Mouse (Mus musculus): Measurements from ENCODE around the gene Zfp668.
"Not testable (repeated sequence)": the region's sequence is repeated elsewhere in the genome, so short reads cannot be mapped to it uniquely, and the experiment has no call there.

The Zfp668 gene

DNA sequence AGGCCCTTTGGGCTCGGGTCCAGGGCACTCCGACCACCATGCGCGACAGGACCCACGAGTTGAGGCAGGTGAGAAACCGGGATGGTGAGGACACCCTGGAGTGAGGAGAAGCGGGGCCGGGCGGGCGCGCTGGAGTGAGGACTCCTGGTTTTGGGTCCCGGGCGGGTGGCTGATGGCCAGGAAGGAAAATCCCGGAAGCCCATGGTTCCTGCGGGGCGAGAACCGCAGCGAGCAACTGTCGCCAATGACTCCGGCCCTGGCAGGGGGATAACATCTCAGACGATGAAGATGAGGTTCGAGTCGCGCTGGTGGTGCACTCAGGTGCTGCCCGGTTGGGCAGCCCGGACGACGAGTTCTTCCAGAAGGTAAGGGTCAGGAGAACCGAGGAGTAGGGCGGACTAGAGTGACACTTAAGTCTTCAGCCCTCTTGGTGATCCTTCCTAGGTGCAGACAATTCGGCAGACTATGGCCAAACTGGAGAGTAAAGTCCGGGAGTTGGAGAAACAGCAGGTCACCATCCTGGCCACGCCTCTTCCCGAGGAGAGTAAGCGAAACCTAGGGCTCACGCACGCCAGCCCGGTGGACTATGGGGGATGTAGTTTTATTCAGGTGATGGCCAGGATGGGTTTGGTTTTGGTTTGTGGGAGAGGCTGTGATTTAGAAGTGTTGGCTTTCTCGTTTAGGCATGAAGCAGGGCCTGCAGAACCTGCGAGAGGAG, 34.5 kb downstream of the Zfp668 start:
- in situ Hi-C loops (cut with MboI; ENCODE audit: low sequenced_read_pairs), result no loop called here

DNA sequence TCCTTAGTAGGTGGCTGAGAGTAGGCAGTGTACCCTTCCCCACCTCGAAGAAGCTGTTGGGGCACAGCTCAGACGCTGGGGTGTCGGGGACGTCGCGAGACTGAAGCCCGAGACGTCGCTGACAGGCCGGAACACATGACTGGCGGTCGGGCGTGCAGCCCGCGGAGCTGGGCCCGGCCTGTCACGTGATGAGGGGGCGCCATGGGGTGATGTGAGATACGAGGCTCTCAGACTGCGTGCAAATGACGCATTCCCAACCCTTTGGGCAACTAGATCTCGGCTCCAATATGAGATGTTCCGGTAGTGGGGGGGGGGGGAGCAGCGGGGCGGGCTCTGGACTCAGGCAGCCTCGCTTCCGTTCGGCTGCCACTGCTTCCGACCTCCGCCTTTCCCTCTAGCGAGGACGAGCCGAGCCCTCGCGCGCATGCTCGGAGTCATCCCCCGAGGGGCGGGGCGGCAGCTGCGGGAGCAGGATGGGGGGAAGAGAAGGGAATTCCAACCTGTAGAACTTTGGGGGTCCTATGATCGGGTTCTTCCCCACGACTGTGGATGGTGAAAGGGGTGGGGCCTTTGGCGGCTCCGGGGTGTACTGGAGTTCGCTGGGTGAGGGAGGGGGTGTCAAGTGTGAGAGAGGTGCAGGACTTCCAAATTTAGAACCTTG, 35.2 kb downstream of the Zfp668 start:
- in situ Hi-C loops (cut with MboI; ENCODE audit: low sequenced_read_pairs), result no loop called here

DNA sequence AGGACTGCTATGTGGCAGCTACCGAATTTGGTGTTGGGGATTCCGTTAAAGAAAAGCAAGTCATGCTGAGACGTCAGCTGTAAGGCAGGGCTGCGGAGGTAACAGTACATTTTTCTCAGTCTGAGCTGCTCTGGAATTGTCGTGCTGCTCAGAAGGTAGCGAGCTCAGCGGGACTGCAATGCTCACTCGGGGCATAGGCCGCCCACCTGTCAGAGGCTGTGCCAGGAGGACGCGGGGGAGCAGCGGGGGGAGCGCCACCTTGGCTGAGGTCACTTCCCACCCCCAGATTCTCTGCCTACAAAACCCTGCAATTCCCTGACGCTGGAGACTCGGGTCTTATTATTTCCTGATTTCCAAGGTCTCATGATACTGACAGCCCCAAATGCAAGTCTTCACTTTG, 35.7 kb downstream of the Zfp668 start:
- in situ Hi-C loops (cut with MboI; ENCODE audit: low sequenced_read_pairs), result no loop called here

DNA sequence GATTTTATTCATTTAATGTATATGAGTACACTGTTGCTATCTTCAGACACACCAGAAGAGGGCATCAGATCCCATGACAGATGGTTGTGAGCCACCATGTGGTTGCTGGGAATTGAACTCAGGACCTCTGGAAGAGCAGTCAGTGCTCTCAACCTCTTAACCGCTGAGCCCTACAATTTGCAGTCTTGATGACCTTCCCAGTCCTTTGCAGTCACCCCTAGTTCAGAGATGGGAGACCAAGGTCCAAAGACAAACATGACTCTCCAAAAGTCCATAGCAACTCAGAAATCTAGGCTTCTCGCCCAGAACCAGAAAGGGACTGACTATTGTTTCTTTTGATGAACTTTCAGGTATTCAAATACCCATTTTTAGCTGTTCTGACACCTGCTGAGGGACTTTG, 36.6 kb downstream of the Zfp668 start:
- in situ Hi-C loops (cut with MboI; ENCODE audit: low sequenced_read_pairs), result not testable (repeated sequence)

DNA sequence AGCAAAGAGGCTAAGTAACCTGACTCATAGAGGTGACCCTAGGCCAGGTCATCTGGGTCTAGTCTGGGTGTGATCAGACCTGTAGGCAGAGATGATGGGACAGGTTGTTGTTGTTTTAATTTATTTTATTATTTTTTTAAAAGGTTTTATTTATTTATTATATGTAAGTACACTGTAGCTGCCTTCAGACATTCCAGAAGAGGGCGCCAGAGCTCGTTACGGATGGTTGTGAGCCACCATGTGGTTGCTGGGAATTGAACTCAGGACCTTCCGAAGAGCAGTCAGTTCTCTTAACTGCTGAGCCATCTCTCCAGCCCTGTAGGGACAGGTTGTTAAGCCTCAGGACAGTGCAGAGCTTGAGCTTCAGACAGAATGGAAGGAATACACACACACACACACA, 38.8 kb downstream of the Zfp668 start:
- in situ Hi-C loops (cut with MboI; ENCODE audit: low sequenced_read_pairs), result not testable (repeated sequence)

DNA sequence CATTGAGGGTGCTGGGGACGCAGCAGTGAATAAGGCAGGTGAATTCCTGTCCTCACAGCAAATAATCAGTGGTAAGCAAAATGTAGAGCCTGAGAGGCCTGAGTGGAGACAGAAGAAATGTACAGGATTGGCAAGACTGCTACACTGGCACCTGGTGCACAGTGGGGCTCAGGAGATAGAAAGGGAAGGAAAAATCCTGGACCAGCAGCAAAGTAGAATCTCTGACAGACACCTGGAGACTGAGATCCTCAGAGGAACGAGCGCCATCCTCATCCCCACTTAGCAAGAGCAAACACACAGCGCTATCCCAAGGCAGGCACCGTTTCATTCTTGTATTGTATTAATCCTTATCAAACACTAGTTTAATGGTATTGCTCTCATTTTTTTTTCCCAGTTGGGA, 39.2 kb downstream of the Zfp668 start:
- in situ Hi-C loops (cut with MboI; ENCODE audit: low sequenced_read_pairs), result no loop called here

DNA sequence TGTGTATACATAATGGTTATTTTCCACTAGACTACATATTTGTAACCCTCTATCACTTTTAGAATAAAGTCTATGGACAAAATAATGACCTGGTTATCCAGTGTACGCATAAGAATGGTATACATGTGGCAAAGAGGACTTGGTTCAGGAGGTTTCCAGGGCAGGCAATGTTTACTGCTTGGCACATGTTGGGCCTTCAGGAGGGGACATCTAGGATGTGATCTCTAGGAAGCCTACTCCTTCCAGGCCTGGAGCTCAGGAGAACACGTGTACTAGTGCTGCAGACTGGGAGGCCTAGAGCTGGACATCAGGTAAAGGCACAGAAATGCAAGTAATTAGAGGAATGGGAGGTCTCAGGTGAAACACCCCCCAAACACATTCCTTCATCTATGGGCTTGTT, 41.1 kb downstream of the Zfp668 start:
- in situ Hi-C loops (cut with MboI; ENCODE audit: low sequenced_read_pairs), result no loop called here

DNA sequence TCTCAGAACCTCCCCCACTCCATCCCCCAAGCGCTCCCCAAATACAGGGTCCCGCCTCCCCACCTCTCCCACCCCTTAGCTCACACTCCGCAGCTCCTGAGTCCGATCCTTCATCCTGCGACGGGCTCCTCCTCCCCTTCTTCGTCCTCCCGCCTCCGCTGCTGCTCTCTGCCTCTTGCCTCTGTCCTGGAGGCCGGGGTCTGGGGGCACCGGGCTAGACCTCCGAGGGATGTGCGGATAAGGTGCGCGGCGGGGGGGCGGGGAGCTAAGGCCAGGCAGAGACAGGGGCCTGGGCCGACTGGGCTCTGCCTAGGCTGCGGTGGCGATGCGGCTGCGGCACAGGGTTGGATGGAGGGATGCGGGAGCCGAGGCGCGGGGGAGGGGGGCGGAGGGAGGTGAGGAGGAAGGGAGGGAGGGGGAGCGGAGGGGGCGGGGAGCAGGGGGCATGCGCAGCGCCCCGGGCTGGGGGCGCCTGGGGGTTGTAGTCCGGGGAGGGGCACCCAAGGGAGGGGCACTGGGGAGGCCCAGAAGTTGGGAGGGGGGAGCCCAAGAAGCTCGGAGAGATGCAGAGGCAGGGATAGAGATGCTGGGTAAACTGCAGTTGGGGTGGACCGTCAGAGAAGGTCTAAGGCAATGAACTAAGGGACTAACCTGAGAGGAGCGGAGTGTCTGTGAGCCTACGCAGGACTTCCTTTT, 52.3 kb downstream of the Zfp668 start, which contains the start of the genes Stx4a and Stx1b:
Gene Stx4a, plus strand, starts transcription at position 119 of the 696 bp plus-strand sequence.
Gene Stx1b, minus strand, starts transcription at position 374 of the 696 bp plus-strand sequence.
- in situ Hi-C loops (cut with MboI; ENCODE audit: low sequenced_read_pairs), result no loop called here

DNA sequence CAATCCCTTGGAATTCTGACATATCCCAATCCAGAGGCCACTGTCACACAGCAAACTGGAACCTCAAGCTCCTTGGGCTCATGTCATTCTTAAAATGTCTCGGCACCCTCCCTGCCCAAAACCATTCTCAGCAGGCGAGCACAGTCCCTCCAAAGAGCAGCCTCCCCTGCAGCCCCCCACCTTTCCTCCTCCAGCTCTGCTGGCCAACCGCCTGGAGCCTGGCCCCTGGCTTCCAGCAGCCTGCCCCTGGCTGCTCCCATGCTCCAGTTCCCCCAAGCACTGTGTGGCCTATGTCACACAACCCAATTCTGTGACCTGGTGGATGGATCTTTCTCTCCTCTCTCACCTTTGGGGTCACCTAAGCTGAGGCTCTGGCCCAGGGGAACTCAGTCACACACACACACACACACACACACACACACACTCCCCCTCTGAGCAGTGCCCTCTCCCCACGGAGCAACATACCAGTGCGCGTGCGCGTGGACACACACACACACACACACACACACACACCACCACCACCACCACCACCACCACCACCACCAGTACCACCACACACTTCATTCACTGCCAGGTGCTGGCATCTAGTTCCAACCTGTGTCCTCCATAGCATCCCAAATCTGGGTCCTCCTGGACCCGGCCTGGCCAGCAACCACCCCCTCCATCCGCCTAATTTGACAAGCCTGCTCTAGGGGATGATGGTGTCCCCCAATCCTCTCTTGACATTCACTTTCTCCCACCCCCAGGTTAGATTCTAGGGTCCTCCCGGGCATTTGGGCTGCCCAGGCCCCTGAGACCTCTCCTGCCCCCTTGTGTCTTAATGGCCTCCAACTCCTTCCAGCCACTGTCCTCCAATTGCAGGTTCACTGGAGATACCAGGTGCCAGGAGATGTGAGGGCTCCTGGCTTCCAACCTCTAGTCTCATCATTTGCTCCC, 53.1 kb downstream of the Zfp668 start:
- in situ Hi-C loops (cut with MboI; ENCODE audit: low sequenced_read_pairs), result no loop called here

DNA sequence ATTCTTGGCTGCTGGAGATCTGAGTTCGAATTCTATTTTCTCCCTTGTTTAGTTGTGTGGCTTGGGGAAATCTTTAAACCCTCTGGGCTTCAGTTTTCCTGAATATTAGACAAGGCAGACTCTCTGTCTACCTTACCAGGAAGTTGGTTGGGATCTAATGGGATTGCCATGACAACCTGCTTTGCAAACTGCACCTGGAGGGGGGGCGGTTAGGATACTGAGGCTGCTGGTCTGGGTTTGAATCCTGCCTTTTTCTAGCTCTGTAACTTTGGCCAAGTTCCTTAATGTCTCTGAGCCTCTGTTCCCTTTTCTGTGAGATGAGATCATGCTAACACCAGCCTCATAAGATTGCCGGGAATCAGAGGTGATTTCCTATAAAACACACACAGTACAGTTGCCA, 54.1 kb downstream of the Zfp668 start:
- in situ Hi-C loops (cut with MboI; ENCODE audit: low sequenced_read_pairs), result no loop called here

DNA sequence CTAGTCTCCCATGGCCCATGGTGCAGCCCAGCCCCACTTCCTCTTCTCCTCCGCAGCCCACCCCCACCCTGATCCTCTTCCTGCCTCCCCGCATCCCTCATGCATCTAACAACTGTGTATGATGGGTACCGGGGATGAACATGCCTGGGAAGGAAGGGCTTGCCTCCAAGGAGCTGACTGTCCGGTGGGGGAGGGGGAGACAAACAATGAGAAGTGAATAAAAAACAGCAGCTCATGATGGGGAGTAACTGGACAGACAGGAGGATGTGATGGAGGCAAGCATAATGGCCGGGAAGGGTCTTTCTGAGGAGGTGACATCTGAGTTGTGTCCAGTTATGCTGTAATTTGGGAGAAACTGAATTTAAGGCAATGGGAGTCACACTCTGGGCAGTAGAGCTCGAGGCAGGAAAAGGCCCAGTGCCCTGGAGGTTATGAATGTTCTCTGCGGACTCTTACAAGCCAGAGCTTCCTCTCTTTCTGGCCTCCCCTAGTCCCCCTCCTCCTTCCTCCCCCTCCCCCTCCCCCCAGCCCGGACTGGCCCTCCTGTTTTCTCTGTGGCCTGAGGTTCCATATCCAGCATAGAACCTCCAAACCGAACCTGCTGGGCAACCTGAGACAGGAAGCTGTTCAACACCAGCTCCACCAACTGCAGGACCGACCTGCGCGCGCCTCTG, 55.7 kb downstream of the Zfp668 start:
- in situ Hi-C loops (cut with MboI; ENCODE audit: low sequenced_read_pairs), result no loop called here

DNA sequence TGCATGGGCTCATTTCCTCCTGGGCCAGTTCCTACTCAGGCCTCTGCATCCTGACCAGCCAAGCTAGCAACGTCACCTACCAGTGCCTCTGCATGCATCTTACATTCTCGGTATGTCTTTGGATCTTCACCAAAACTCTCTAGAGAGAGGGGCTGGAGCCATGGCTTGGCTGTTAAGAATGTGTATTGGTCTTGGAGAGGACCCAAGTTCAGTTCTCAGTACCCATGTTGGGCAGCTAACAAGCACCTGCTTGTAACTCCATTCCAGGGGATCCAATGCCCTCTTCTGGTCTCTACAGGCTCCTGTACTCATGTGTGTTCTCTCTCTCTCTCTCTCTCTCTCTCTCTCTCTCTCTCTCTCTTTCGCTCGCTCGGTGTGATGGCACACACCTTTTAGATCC, 58.9 kb downstream of the Zfp668 start:
- in situ Hi-C loops (cut with MboI; ENCODE audit: low sequenced_read_pairs), result no loop called here

DNA sequence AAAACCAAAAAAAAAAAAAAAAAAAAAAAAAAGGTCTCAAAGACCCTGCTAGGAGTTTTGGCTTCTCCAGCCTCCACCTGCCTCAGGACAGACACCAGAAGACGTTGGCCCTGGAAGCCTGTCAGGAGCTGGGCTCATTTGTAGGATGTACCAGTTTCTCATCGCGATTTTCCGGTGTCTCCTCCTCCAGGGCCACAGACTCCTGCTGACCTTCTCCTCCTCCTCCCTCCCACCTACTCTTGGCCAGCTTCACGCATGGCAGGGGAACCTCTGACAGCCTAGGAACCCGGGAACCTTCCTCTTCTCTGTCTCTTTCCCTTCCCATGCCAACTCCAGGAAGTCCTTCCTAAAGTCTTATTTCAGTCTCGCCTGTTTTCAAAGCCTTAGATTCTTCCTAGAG, 59.6 kb downstream of the Zfp668 start:
- in situ Hi-C loops (cut with MboI; ENCODE audit: low sequenced_read_pairs), result no loop called here

DNA sequence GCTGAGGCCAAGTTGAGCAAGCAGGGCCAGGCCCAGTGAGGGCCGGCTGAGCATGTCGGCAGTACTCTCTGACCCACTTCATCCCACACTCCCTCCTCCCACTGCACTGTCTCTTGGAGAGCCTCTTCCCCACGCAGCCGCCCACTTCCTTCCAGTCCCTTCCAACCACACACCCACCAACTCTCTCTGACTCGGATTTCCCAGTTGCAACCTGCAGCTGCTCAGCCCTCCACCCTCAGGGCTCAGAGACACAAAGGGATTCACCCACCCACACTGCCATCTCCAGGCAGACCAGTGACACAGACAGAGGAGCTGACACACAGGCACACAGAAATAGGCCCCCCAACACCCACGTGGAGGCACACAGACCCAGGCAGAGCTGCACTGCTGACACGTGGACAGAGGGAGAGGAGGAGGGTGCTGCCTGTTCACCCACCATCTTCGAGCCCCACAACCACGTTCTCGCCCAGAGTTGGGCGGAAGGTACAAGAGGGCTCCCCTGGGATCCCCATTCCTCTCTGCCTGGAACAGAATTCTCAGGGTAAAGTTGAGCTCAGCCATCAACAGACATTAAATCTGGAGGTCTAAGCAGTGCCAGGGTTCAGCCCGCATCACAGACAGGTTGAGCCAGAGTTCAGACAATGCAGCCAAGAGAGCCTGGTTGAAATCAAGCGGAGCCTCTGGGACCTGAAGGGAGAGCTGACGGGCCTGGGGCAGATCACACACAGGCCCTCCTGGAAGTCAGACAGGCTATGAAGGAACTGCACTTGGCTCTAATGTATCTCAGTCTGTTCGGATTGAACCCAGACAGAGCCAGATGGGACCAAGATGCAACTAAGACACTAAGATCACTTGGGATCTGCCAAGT, 60.4 kb downstream of the Zfp668 start:
- in situ Hi-C loops (cut with MboI; ENCODE audit: low sequenced_read_pairs), result no loop called here

DNA sequence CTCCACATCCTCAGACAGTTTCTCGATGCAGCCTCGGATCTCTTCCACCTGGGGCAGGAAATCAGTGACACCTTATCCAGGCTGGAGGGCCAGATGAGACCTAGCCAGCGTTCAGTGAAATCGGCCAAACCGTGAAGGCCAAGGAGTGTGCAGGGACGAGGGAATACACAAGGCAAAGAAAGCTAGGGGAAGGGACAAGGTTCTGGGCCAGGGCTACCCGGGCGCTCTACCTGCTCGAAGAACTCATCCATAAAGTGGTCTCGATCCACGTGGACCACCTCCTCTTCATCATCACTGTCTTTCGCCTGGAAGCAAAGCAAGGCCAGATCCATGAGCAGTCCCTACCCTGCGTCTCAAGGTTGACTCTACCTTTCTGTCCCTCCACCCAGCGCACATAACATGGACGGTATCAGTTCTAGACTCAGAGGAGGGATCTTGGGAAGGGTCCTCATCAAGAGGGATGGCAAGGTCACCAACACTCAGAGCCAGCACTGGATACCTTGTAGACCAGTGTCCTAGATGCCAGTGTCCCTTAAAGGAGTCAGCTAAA, 61.4 kb downstream of the Zfp668 start:
- in situ Hi-C loops (cut with MboI; ENCODE audit: low sequenced_read_pairs), result no loop called here

DNA sequence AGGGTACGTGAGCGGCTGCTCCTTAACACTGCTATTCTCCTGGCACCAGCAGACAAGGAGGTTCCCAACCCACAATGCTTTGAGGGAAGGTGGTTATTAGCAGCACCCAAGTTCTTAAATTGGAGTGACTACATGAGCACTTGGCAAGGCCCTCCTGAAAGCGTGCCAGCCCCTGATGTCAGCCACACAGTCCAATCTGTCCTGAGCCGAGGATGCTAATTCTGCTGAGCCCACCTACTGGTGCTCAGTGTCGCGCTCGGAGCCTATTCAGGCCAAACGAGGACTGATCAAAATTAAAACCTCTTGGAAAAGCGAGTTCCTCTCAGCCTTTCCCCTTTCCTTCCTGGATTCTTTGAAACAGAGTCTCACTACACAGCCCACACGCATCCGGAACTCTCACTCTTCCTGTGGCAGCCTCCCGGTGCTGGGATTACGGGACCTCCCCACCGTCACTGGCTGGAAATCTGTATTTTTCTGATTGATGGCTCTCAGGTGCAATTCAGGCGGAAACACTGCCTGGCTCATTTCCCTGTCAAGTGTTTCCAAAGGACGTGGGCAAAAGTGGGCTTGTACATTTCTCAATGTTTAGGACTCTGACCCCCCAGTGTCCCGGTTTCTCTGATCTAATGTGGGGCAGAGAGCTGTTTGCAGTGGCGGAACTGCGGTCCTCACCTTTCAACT, 62.2 kb downstream of the Zfp668 start:
- in situ Hi-C loops (cut with MboI; ENCODE audit: low sequenced_read_pairs), result no loop called here

DNA sequence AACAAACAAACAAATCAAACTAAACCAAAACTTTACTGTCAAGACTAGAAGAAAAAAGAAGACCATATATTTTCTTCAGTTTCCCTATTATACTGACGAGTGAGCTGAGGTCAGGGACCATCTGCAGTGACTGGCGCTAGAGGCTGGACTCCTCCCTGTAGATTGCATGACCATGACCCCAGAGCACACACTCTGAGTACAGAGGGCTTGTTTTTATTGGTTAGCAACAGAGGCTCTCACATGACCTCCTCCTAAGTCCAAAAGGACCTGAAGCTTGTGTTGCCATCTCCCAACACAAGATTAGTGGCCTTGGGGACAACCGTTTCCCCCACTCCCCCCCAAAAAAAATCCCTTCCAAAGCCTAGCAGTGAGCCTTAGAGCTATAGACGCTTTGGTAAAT, 62.8 kb downstream of the Zfp668 start:
- in situ Hi-C loops (cut with MboI; ENCODE audit: low sequenced_read_pairs), result no loop called here
